Mouse (Mus musculus) heart, adult 9 months (tissue): Measurements from ENCODE around the gene Tmem178b.

Experiments
- DNase-seq, 2 experiments: peaks; one replicate each; pipeline ENCODE4 v3.0.0; 2022; ENCODE audit warnings: low spot score in 2 of 2

Gene Tmem178b

GRCm38 (mm10) chr6:40152241-40152640 lies 279.2 kb downstream of the Tmem178b start:
- no peak for DNase-seq

- DNase-seq = no peak
Measured at GRCm38 (mm10) chr6:40161381-40161780, 288.3 kb downstream of the Tmem178b start.

GRCm38 (mm10) chr6:40173559-40173958 lies 300.5 kb downstream of the Tmem178b start:
- no peak for DNase-seq

- DNase-seq = no peak
Measured at GRCm38 (mm10) chr6:40177870-40178269, 304.8 kb downstream of the Tmem178b start.

- DNase-seq = no peak
Measured at GRCm38 (mm10) chr6:40180551-40180950, 307.5 kb downstream of the Tmem178b start.

- no peak for DNase-seq
Measured at GRCm38 (mm10) chr6:40200661-40201060, 327.6 kb downstream of the Tmem178b start.

GRCm38 (mm10) chr6:40202602-40203001 lies 329.5 kb downstream of the Tmem178b start:
- DNase-seq = no peak

GRCm38 (mm10) chr6:40205380-40205779 lies 332.3 kb downstream of the Tmem178b start:
- DNase-seq = no peak

GRCm38 (mm10) chr6:40208014-40208413 lies 334.9 kb downstream of the Tmem178b start:
- DNase-seq = no peak

GRCm38 (mm10) chr6:40209172-40209571 lies 336.1 kb downstream of the Tmem178b start:
- no peak for DNase-seq

- no peak for DNase-seq
Measured at GRCm38 (mm10) chr6:40217154-40217553, 344.1 kb downstream of the Tmem178b start.

GRCm38 (mm10) chr6:40217651-40218050 lies 344.6 kb downstream of the Tmem178b start:
- DNase-seq = no peak

- DNase-seq = no peak
Measured at GRCm38 (mm10) chr6:40220634-40221120, 347.6 kb downstream of the Tmem178b start.

GRCm38 (mm10) chr6:40225585-40226280 lies 352.7 kb downstream of the Tmem178b start:
- DNase-seq = no peak

GRCm38 (mm10) chr6:40228981-40229380 lies 355.9 kb downstream of the Tmem178b start:
- no peak for DNase-seq

- DNase-seq = no peak
Measured at GRCm38 (mm10) chr6:40229985-40230384, 356.9 kb downstream of the Tmem178b start.

- DNase-seq = no peak
Measured at GRCm38 (mm10) chr6:40234066-40234465, 361.0 kb downstream of the Tmem178b start.

- peak; percentile 5 to 53 for DNase-seq
Measured at GRCm38 (mm10) chr6:40235793-40236470, 362.9 kb downstream of the Tmem178b start.

GRCm38 (mm10) chr6:40236841-40237765 lies 364.0 kb downstream of the Tmem178b start:
- peak in 1 of 2 experiments; percentile 4 for DNase-seq

GRCm38 (mm10) chr6:40238857-40239256 lies 365.8 kb downstream of the Tmem178b start:
- DNase-seq = no peak

- DNase-seq = no peak
Measured at GRCm38 (mm10) chr6:40240671-40241070, 367.6 kb downstream of the Tmem178b start.

GRCm38 (mm10) chr6:40247398-40247946 lies 374.4 kb downstream of the Tmem178b start:
- DNase-seq = no peak
